Mouse (Mus musculus) ES-Bruce4 (cell line): ENCODE measurements around the gene Olfr920.

Experiments
- CTCF ChIP-seq: IDR thresholded peaks from one replicate; pipeline ENCODE4 v1.8.1; 2011; ENCODE audit warnings: low read depth, low read length
- EP300 ChIP-seq: IDR thresholded peaks from 2 replicates; pipeline ENCODE4 v1.6.1; 2011; ENCODE audit warnings: low read depth, low read length; ENCODE audit not compliant: insufficient read depth
- POLR2A ChIP-seq: IDR thresholded peaks from one replicate; pipeline ENCODE4 v1.8.1; 2011; ENCODE audit warnings: low read length; ENCODE audit not compliant: insufficient read depth

- TF ChIP-seq CTCF (no peak), EP300 (no peak), POLR2A (no peak)
These were observed 53.6 kb downstream of the Olfr920 start for GRCm38 (mm10) chr9:38805696-38806095.
